Mouse (Mus musculus): Measurements from ENCODE around the gene Parp16.

DNA sequence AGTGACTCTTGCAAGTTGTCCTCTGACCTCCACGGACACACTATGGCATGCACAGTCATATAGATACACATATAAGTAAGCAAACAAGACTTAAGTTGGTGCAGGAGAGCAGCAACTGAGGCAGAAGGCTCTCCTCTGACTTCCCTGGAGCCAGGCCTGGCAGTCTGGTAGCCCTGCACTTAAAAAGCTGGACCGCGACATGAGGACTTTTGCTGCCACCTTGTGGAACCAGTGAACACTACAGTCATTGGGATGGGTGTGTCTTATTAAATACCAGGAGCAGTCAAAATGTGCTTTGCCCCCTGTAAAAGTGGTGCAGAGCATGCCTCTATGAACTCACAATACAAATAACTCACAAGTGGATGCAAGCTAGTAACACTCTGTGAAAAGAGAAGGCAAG, 6.6 kb upstream of the Parp16 start:
- TF ChIP-seq CTCF (IDR thresholded peaks at IDR 0.05; ENCODE audit: insufficient read depth, low read depth, low read length) = peak; percentile 47; the same call in 1 of the 2 replicates
- TF ChIP-seq POLR2A (IDR thresholded peaks at IDR 0.05; ENCODE audit: insufficient read depth, low read depth, low read length) = no peak

All from olfactory bulb, adult 2 months (tissue).